Mouse (Mus musculus) adipocyte (in vitro differentiated cells): ENCODE measurements around the gene Dpf2.
A peak's percentile ranks its signal among the peaks of the same experiment; 100 is the strongest.

Source experiments
- DNase-seq: peaks from one replicate; pipeline ENCODE4 v3.0.0-alpha.2; 2016; ENCODE audit warnings: low spot score

Dpf2 gene

GRCm38 (mm10) chr19:5892735-5893134 is 20.1 kb downstream of the Dpf2 start:
- no peak for DNase-seq

- DNase-seq, result no peak
Observed at GRCm38 (mm10) chr19:5892262-5892661, 20.5 kb downstream of the Dpf2 start.

DNA sequence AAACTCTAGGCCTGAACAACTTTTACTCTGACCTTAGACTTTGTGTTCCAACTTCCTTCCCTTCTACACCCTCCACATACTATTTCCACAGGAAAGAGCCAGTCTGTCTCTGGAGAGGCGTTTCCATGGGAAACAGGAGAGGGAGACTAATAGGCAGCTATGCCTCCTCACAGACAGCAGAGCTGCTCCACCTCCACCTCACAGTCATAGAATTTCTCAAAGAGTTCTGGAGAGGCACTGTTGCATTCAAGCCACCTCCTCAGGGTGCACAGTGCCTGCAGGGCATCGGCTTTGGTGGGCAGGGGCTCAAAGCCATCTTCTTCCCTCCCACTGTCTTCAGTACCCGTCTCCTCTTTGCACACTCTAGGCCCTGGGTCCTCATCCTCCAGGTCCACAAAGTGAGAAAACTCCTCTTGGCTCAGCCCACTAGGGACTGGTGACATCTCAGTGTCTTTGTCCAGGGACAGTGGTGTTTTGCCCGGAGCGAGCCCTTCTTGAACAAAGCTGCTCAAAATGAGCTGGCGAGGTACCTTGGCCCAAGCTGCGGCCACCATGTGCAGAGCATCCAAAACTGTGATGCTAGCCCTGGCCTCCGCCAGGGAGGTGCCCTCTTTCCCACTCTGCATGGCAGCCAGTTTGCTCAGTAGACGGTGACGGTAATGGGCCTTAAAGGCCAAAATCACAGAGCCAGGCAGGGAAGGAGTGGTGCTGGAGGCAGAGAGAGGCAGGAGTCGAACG is 21.1 kb downstream of the Dpf2 start:
- DNase-seq, result no peak

- DNase-seq, result no peak
Observed at GRCm38 (mm10) chr19:5889211-5889610, 23.6 kb downstream of the Dpf2 start.

DNA sequence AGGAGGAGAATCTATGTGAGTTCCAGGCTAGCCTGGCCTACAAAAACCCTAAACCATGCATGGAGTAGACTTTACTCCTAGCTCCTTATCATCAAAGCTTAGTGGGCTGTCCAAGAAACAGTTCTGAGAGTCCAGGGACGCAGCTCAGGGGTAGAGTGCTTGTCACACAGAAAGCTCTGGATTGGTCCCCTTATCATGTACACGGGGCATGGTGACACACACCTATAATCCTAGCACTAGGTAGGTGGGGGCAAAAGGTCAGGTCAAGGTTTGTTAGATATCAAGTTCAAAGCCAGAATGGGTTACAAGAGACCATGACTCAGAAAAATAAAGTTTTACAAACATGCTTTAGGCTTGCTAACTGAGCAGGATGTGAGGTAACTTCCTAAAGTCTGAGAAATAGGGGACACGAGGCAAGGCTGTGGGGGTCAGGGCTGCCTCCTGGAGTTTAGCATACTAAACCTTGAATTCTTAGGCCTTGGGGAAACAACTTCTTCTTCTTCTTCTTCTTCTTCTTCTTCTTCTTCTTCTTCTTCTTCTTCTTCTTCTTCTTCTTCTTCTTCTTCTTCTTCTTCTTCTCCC is 25.5 kb downstream of the Dpf2 start:
- DNase-seq, result no peak

GRCm38 (mm10) chr19:5885838-5886237 is 27.0 kb downstream of the Dpf2 start:
- no peak for DNase-seq

DNA sequence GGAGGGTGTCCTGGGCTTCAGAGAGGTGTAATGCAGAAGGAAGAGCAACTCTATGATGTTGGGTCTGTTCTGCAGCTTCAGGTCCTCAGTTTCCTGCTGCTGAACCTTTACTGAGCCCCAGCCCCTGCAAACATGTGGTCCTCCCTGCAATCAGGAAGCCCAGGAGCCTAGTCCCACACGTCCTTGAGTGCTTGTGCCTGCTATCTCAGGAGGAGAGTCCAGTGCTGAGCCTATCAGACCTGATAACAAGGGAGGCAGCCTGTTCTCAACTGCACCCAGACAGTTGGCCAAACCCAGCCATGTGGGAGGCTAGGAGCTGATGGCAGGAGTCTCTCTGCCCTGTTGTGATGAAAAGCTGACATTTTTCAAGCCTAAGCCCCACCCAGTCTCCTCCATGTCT is 28.9 kb downstream of the Dpf2 start:
- DNase-seq, result no peak

DNA sequence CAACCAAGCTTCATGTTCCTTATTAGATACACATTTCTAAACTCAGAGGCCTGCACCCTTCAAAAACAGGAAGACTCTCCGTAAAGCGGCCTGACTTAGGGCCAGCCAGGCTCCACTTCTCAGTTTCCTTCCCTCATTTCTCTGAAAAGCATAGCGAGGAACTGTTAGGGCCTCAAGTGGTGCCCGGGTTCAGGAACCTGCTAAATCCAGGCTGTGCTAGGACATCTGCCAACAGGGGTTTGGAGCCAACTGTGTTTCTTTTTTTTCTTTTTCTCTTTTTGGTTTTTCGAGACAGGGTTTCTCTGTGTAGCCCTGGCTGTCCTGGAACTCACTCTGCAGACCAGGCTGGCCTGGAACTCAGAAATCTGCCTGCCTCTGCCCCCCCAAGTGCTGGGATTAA is 30.7 kb downstream of the Dpf2 start:
- DNase-seq, result peak; percentile 82

DNA sequence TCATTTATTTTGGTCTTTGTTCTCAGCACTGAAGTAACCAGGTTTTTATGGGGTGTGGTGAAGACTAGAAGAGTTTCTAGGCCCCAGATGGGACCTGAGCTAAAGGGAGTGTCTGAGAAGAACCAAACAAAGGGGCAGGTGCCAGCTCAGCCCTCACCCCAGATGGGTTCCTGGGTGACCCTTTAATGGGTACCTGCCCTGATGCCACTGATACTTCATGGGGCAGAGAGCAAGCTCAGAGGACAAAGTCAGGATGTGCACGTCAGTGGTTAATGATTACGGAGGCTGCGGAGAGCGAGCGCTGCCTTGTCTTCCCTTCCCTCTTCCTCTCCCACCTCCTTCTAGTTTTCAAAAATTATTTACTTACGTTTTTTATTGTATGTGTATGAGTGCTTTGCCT is 31.7 kb downstream of the Dpf2 start:
- no peak for DNase-seq

DNA sequence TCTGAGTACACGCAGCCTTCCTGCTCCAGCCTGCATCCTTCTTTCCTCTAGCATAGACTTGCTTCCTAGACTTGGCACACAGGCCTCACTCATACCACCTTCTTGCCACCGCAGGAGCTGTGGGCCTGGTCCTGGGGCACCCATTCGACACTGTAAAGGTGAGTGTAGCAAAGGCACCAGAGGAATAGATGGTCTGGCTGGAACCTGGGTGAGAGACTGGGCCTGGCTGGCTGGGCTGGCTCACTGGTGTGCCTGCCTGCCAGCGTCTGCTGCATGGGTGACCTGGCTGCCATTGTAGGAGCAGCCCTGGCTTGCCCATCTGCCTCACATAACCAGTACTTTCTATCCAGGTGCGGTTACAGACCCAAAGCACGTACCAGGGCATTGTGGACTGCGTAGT is 33.1 kb downstream of the Dpf2 start:
- DNase-seq, result no peak

- DNase-seq, result no peak
Observed at GRCm38 (mm10) chr19:5878916-5879315, 33.9 kb downstream of the Dpf2 start.

- DNase-seq, result peak; percentile 87
Observed at GRCm38 (mm10) chr19:5878362-5878722, 34.5 kb downstream of the Dpf2 start.

DNA sequence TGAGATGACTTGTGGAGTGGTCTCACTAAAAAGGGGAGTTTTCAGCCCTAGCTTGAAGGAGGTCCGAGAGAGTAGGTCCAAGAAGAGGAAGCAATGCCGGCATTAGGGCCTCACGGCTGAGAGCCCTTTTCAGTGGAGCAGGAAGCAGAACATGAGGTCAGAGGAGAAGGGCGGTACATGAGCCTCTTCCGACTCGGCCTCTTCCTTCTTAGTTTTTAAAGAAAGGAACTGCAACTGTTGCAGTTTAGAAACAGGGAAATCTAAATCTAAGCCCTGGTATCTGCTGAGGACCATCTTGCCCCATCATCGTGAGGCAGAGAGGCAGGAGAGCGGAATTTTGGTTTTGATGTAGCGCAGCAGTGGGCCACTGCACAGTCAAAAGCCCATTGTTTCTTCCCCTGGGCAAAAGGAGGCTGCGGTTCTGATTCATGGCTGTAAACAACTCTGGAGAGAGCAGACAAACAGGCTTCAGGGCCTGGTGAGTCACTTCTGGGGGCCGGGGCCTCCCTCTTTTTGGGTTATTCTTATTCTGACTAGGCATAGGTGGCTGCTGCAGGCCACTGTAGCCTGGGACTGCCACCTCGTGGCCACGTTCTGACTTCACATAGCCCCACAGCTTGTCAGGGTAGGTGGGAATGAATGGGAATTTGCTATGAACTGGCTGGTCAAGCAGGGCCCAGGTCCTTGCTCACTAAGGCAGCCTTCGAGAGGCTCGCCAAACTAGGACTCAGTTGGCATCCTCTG is 35.0 kb downstream of the Dpf2 start, which contains the start of gene Slc25a45:
Gene Slc25a45, plus strand, starts transcription at position 191 of the 744 bp plus-strand sequence.
- peak; percentile 83 for DNase-seq

GRCm38 (mm10) chr19:5874969-5875480 is 37.8 kb downstream of the Dpf2 start, which contains the start of gene Frmd8:
Frmd8 (minus strand) TSS chr19:5875274.
- DNase-seq, result peak; percentile 91

GRCm38 (mm10) chr19:5874391-5874968 is 38.3 kb downstream of the Dpf2 start:
- no peak for DNase-seq

DNA sequence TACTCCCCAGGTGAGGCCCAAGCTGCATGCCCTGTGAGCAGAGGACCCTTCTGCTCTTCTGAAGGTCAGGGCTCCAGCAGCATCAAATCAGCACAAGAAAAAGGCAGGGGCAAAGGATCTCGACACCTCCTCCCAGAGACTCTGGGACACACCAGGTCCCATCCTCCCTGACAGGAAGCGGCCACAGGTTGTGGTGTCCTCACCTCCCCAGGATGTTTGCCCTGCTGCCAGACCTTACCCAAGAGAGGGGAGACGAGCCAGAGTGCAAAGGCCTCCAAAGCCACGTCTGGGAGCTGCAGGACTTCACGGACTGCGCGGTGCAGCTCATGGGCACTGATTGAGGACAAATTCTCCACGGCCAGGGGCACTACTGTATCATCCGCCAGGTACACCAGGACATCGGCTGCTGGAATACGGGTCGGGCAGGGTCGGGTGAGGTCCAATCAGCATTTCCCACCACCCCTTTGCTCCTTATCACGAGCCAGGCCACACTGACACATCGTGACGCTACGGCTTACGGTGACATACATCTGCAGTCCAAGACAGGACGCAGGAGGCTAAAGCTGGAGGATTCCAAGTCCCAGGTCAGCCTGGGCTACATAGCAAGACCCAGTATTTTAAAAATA is 39.8 kb downstream of the Dpf2 start:
- no peak for DNase-seq

DNA sequence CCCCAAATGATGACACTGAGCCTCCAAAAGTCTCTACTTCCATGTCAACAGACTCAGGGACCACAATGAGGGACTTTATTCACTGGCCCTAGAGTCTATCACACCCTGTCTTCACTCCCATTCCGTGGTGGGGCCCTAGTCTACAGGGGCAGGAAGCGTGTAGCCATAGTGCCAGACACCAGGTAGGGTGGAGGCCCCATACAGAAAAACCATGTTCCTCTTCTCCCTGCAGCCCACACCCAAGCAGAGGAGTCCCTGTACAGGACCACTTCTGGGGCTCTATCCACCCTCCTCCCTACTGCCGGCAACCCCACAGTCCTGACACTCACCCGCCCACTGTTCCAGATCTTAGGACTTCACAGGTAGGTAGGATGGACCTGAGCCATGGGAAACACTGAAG is 40.3 kb downstream of the Dpf2 start:
- DNase-seq, result no peak

- no peak for DNase-seq
Observed at GRCm38 (mm10) chr19:5871683-5872082, 41.1 kb downstream of the Dpf2 start.

DNA sequence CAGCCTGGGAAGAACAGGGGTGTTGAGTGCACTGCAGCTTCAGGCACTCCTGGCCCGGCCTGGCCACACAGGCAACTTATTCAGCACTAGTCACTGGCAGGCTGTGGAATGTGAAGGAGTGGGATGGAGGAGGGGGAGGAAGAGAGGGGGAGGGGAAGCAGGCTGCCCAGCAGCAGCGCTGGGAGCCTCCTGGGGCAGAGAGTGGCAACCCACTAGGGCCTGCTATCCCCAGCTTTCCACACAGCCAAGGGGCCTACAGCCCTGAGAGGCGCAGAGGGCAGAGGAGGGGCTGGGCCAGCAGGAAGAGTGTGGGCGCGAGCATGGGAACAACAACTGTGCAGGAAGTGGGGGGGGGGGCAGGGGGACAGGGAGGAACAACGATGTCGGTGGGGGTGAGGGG is 41.5 kb downstream of the Dpf2 start:
- DNase-seq, result no peak

GRCm38 (mm10) chr19:5868096-5868495 is 44.7 kb downstream of the Dpf2 start:
- no peak for DNase-seq

DNA sequence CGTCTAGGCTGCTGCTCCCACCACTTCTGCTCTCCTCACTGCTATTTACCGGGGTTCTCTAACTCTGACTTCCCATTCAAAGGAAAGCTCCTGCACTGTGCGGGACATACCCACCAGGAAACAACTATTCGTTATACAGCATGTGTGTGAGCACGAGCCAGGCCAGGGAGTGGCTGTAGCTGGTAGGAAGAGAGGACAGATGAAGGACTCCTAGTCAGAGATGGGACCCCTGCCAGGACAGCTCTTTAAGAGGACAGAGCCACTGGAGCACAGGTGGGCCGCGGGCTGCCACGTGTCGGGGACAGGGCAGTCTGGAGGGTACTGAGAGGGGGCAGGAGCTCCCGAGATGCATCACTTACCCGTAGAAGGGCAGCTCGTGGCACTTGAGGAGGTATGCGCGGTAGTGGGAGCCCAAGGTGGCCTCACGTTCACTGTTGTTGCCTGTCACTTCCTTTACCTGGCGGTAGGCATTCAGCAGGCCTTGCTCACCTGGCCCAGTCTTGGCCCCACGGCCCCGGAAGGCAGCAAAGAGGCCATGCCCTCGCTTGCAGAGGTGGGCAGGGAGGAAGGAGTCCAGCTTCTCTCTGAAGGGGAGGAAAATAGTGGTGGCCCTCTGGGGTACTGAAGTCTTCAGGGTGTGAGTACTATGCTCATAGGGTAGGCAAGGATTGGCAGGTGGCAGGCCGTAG is 48.0 kb downstream of the Dpf2 start:
- DNase-seq, result no peak

- no peak for DNase-seq
Observed at GRCm38 (mm10) chr19:5863776-5864175, 49.0 kb downstream of the Dpf2 start.
